Mouse (Mus musculus): Measurements from ENCODE around the gene Socs3.

Socs3 gene

GRCm38 (mm10) chr11:117971646-117972242, 1.9 kb upstream of the Socs3 start:
- no peak for DNase-seq

GRCm38 (mm10) chr11:117971100-117971499, 1.3 kb upstream of the Socs3 start:
- no peak for DNase-seq

DNA sequence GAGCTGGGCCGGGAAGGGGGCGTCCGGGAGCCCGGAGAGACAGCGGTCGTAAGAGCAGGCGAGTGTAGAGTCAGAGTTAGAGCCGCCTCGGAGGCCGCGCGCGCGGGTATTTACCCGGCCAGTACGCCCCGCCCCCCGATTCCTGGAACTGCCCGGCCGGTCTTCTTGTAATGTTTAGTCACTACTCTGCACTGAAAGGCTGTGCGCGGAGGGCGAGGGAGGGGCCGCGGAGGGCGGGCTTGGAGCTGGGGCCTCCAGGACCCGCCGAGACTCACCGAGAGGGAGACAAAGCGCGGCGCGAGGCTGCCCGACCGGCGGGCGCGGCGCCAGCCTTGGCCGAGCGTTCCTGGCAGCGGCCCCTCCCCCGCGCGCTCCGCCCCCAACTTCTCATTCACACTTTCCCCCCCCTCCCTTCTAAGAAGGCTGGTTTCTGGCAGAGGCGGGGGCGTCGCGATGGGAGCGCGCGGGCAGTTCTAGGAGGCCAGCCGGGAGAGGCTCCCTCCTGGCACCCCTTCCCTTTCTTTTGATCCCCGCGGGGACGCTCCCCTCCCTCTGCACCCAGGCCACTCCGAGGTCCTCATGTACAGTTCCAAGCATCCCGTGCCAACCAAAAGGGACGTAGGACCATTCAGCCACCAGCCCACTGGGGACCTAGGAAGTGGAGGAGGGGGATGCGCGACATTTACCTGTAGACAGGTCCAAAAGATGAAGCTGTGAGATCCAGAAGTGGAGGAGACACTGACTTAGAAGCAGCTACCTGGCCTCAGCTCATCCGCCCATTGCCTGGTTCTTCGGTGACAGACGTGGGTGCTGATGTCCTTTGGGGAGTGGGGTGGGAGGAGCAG, 525 bp downstream of the Socs3 start:
- DNase-seq = peak; percentile 99

DNA sequence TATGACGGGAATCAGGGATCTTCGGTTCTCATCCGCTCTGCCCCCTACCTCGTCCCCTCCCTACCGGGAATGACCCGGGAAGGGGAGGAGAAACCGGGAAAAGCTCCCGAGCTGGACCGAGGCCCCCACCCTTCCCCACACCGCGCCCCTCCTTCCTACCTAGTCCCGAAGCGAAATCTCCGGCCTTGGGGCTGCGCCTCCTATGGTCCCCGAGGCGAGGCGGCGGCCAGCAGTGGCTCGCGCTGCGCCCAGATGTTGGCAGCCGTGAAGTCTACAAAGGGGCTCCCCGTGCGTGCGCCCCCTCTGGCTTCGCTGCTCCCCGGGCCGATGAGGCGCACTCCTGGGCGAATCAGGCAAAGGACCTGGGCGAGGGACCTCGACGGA, 1.1 kb downstream of the Socs3 start:
- no peak for DNase-seq

- peak; percentile 59 to 73 for DNase-seq
Measured at GRCm38 (mm10) chr11:117968016-117968671, 1.7 kb downstream of the Socs3 start.

- DNase-seq = peak in 1 of 2 experiments; percentile 41
Measured at GRCm38 (mm10) chr11:117967249-117968015, 2.4 kb downstream of the Socs3 start.

- no peak for DNase-seq
Measured at GRCm38 (mm10) chr11:117966506-117967100, 3.2 kb downstream of the Socs3 start.

DNA sequence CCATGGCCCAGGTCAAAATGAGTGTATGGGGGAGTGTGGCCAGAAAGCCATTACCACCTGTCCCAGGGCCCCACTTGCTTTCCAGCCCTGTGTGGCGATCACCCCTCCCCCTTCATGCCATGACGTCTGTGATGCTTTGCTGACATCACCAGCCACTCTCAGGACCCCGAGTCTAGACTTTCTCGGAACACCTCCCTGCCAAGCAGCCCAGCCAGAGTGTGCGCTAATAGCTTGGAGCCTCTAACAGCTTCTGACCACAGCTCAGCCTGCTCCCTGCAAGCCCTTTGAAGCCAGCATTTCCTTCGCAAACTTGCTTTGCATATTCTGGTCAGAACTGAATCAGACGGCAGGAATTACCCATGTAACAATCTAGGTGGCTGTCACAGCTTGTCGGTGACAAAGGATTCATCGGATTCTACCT, 4.3 kb downstream of the Socs3 start:
- peak in 1 of 2 experiments; percentile 27 for DNase-seq

DNA sequence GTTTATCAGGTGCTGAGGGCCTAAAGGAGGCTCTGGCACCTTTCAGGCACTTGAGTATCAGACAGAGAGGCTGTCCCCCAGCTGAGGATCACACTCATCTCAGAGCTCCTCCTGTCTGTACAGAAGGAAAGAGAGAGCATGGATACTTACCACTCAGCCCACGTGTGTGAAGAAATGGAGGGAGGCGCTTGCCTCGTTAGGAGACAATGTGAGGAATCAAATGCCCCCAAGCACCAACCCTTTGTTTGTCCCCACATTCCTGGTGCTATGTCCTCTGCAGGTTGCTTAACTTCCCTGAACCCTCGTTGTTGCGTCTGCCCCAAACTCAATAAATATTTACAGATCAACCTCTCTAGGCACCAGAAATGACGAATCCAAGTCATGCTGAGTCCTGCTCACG, 4.8 kb downstream of the Socs3 start:
- no peak for DNase-seq

DNA sequence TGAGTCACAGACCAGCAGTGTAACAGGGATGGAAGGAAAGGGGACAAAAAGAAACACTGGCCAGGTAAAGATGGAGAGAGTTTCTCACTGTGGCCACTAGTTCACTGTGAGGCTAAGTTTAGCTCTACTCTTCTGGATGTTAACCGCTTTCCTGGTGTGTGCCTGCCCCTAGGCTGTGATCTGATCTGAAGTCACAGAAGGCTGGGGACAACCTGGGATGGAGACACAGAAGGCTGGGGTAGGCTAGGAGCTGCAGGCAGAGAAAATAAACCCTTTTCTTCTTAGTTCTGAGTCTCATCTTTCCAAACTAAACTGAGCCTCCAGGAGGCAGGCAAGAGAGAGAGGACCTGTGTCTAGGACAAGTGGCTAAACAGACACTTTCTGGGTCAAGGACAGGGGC, 5.6 kb downstream of the Socs3 start:
- no peak for DNase-seq

DNA sequence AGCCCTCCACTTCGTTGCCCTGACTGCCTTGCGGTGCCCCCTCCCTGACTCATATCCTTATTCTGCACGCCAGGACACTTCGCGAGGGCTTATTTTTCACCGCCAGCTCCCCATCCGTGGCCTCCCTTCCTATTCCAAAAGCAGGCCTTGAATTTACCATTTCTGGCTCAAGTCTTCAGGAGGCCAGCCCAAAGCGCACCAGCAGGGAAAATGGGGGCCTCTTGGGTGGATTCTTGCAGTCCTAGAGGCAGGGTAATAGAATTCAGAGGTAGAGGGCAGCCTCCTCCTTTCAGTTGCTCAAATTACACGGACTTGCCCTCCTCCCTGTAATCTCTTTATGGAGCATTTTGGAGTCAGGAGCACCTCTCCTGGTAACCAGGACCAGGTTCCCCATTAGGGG, 6.0 kb downstream of the Socs3 start:
- DNase-seq = no peak

GRCm38 (mm10) chr11:117963091-117963793, 6.6 kb downstream of the Socs3 start:
- DNase-seq = peak; percentile 100

GRCm38 (mm10) chr11:117962228-117963067, 7.4 kb downstream of the Socs3 start:
- peak; percentile 92 to 94 for DNase-seq

DNA sequence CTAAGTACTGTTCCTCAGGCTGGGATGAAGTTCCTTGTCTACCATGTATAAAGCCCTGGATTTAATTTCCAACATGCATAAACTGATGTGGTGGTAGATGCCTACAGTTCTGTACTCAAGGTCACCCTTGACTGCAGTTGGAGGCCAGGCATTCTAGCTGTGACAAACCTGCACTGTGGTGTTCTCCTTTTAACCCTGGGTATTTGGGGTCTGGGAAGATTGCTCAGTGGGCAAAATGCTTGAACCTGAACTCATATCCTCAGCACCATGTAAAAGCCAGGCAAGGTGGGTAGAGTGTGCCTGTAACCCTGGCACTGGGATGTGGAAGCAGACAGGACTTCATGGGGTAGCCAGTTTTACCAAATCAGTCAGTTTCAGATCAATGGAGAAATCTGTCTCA, 9.2 kb downstream of the Socs3 start:
- no peak for DNase-seq

GRCm38 (mm10) chr11:117959741-117960381, 10.0 kb downstream of the Socs3 start:
- peak in 1 of 2 experiments; percentile 36 for DNase-seq

DNA sequence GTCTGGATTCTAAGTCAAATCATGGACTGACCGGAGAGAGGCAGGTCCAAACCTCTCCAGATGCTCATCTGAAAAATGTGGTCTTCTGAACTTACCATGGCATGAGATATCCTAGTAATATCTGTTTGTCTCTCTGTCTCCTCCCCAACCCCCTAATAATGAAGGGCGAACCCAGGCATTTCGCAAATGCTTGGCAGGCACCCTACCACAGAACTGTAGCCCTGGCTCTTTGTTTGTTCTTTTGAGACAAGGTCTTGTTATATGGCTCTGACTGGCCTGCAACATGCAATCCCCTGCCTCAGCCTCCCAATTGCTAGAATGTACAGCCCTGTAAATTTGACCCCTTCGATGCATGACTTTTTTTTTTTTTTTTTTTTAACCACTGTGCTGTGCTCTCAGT, 10.7 kb downstream of the Socs3 start:
- no peak for DNase-seq

DNA sequence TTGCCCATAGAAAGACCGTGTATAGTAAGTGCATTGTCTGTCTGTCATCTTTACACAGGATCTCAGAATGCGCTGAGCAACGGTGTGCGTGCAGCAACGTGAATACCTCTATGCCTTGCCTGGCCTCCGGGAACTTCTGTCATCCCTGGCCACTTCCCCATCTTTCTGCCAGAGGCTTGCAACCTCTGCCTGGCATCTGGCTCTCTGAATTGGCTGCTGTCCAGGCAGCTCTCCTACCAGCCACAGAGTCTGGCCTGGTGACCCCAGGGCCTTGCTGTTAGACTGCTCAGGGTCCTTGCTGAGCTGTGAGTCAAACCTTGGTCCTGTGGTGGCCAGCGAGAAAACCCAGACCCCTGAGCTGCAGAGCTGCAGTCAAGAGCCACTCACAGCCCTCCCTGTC, 11.7 kb downstream of the Socs3 start:
- peak in 1 of 2 experiments; percentile 40 for DNase-seq

DNA sequence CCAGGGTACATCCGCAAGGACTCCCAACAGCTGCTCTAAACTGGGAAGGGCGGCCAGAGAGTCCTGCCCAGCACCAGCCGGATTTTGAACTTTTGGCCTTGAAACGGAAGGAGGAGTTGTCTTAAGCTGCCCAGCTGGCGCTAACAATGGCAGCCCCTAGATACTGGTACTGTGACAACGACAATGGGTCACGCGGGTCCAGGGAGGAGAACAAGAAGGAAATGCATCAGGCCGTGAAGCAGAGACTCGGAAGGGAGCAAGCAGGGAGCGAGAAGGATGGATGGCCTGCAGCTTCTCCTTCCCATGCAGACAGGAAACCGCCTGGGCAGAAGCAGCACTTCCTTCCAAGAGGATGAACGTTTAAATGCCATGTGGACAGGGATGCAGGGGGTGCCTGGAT, 14.2 kb downstream of the Socs3 start:
- peak; percentile 50 to 70 for DNase-seq

- DNase-seq = peak in 1 of 2 experiments; percentile 37
Measured at GRCm38 (mm10) chr11:117954819-117955218, 15.0 kb downstream of the Socs3 start.

DNA sequence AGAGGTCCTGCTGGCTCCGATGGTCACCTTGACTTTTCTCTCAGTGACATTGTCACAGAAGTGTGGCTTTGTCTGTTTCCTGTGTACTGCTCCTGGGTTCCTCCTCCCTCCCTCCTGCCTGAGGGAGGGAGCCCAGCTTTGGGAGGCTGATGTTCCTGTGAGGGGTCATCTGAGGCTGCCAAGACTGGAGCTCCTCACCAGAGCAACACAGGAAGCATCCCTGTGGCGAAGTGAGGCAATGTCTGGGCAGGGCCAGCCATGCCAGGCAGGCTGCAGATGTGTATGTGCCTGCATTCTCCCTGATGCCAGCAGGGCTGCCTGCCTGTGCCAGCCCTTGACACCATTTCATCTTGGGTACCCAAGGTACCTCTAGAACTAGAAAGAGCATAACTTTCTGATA, 15.8 kb downstream of the Socs3 start:
- DNase-seq = peak in 1 of 2 experiments; percentile 31

Measured in kidney, postnatal 4 days (tissue).